Mouse (Mus musculus) neural tube, embryonic 11.5 days (tissue): ENCODE measurements around the gene Ston2. TPM values are rescaled to one million over a fixed set of nuclear protein-coding genes. Genes with fewer than 3 reads are reported as not detected.
"Not testable (repeated sequence)": the region's sequence is repeated elsewhere in the genome, so short reads cannot be mapped to it uniquely, and the experiment has no call there.

Experiments
- ATAC-seq: fragments of 200-750 bp; cut with Nextera tagmentation; 2 replicates; pipeline ENCODE4 v1.8.0; 2017; ENCODE audit warnings: moderate number of reproducible peaks, mild to moderate bottlenecking, moderate TSS enrichment, moderate library complexity; ENCODE audit not compliant: insufficient read depth, low FRiP score, low TSS enrichment
- DNase-seq: peaks from one replicate; pipeline ENCODE4 v3.0.0-alpha.2; 2015; ENCODE audit warnings: low spot score
- H3K27ac ChIP-seq: fragments of 300-500 bp; sonication (generic); 2 replicates; pipeline ENCODE4 v1.5.1; 2014; ENCODE audit warnings: low read depth, mild to moderate bottlenecking, low read length
- H3K27me3 ChIP-seq: fragments of 300-500 bp; sonication (generic); 2 replicates; pipeline ENCODE4 v1.6.1; 2014; ENCODE audit warnings: mild to moderate bottlenecking, low read length, mixed read lengths; ENCODE audit not compliant: control insufficient read depth, insufficient read depth
- H3K36me3 ChIP-seq: fragments of 300-500 bp; sonication (generic); 2 replicates; pipeline ENCODE4 v1.6.1; 2014; ENCODE audit warnings: mild to moderate bottlenecking, low read length, moderate library complexity, mixed read lengths; ENCODE audit not compliant: control insufficient read depth, insufficient read depth
- H3K4me1 ChIP-seq: fragments of 300-500 bp; sonication (generic); 2 replicates; pipeline ENCODE4 v1.6.1; 2014; ENCODE audit warnings: low read length, mixed read lengths; ENCODE audit not compliant: control insufficient read depth, insufficient read depth
- H3K4me2 ChIP-seq: fragments of 300-500 bp; sonication (generic); 2 replicates; pipeline ENCODE4 v1.6.1; 2014; ENCODE audit warnings: low read depth, mild to moderate bottlenecking, moderate library complexity
- H3K4me3 ChIP-seq: fragments of 300-500 bp; sonication (generic); 2 replicates; pipeline ENCODE4 v1.5.1; 2014; ENCODE audit warnings: low read depth, low read length
- H3K9ac ChIP-seq: fragments of 300-500 bp; sonication (generic); 2 replicates; pipeline ENCODE4 v1.6.1; 2014; ENCODE audit warnings: mild to moderate bottlenecking, low read length
- H3K9me3 ChIP-seq: fragments of 300-500 bp; sonication (generic); 2 replicates; pipeline ENCODE4 v1.6.1; 2016; ENCODE audit warnings: low read length; ENCODE audit not compliant: control insufficient read depth
- WGBS: fragments of 180-500 bp; shearing (Covaris S2); extraction: QIAGEN DNeasy Blood & Tissue Kit; methylation state at CpG from one replicate; pipeline ENCODE4 v1.1.7; 2014; 5-methylcytosine and 5-hydroxymethylcytosine counted together
- polyA plus RNA-seq: library from polyadenylated mRNA; unstranded; fragments of >200 nt; fragmentation: Nextera tagmentation; extraction: Ambion mirVana; gene quantifications from 2 replicates; pipeline ENCODE4 v1.2.1, GENCODE M21; 2014

The Ston2 gene
- polyA plus RNA-seq, 1 experiment from 2014 or later = 7.3 TPM

- H3K4me1 ChIP-seq = no peaks in the 10 kb centered on the region
- no peak for ATAC-seq
- no peak overlapping the region for H3K27ac ChIP-seq
- WGBS = 78% methylated on average over 6 of the region's 6 CpGs
- DNase-seq = no peak
- H3K36me3 ChIP-seq = no peaks in the 10 kb centered on the region
- no peaks in the 10 kb centered on the region for H3K9me3 ChIP-seq
- H3K4me3 ChIP-seq = no peak overlapping the region
- no peaks in the 10 kb centered on the region for H3K27me3 ChIP-seq
- H3K4me2 ChIP-seq = no peak overlapping the region
- H3K9ac ChIP-seq = no peak overlapping the region
Observed at GRCm38 (mm10) chr12:91798720-91799378, 10.7 kb upstream of the Ston2 start.

GRCm38 (mm10) chr12:91796774-91797173 is 8.6 kb upstream of the Ston2 start:
- H3K9ac ChIP-seq = no peak overlapping the region
- H3K9me3 ChIP-seq = no peaks in the 10 kb centered on the region

DNA sequence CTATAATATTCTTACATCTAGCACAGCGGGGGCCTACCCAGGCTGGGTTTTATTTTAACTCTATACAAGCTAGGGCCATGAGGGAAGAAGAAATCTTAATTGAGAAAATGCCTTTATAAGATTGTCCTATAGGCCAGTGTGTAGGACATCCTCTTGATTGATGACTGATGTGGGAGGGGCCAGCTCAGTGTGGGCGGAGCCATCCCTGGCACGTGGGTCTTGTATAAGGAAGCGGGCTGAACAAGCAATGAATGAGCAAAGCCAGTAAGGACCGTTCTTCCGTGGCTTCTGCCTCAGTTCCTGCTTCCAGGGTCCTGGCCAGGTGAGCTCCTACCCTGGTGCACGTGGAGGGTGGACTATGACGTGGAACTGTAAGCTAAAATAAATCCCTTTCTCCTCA is 5.1 kb upstream of the Ston2 start:
- WGBS = 76% methylated on average over 8 of the region's 8 CpGs
- DNase-seq = no peak

More at GRCm38 (mm10) chr12:91796774-91797173, 8.6 kb upstream of the Ston2 start:
- ATAC-seq = no peak
- WGBS = 82% methylated on average over 4 of the region's 4 CpGs
- Histone ChIP-seq H3K4me2 (no peak overlapping the region), H3K27ac (no peak overlapping the region), H3K4me3 (no peak overlapping the region), H3K36me3 (no peaks in the 10 kb centered on the region), H3K4me1 (no peaks in the 10 kb centered on the region), H3K27me3 (no peaks in the 10 kb centered on the region)
- DNase-seq = no peak

DNA sequence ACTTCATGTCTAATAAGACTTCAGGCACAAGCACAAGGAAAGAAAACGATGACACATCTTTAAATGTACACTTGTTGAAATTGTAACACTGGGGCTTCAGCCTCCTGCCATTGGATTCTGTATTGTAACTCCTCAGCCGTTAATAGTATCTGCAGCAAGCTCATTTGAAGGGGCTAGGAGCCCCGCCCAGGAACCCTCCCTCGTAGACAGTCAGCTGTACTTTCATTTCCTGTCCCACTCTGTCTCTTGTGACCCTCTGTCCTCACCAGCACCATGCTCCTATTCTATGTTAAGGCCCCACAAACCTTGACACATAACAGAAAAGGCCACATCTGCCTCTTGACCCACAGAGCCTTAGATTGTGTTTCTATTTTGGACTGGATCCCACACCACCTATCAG is 3.6 kb upstream of the Ston2 start:
- H3K36me3 ChIP-seq = no peaks in the 10 kb centered on the region
- H3K9ac ChIP-seq = no peak overlapping the region
- no peak overlapping the region for H3K4me3 ChIP-seq
- ATAC-seq (no peak), DNase-seq (no peak)
- H3K4me1 ChIP-seq = no peaks in the 10 kb centered on the region
- H3K27ac ChIP-seq = no peak overlapping the region
- no peak overlapping the region for H3K4me2 ChIP-seq
- no peaks in the 10 kb centered on the region for H3K9me3 ChIP-seq
- no peaks in the 10 kb centered on the region for H3K27me3 ChIP-seq
- 84% methylated on average over 4 of the region's 4 CpGs for WGBS

More for the DNA sequence above, 5.1 kb upstream of the Ston2 start:
- H3K4me3 ChIP-seq = no peak overlapping the region
- no peaks in the 10 kb centered on the region for H3K9me3 ChIP-seq
- no peak for ATAC-seq
- H3K27ac ChIP-seq = no peak overlapping the region
- no peaks in the 10 kb centered on the region for H3K36me3 ChIP-seq
- H3K4me2 ChIP-seq = no peak overlapping the region
- H3K4me1 ChIP-seq = no peaks in the 10 kb centered on the region
- no peak overlapping the region for H3K9ac ChIP-seq
- H3K27me3 ChIP-seq = no peaks in the 10 kb centered on the region

DNA sequence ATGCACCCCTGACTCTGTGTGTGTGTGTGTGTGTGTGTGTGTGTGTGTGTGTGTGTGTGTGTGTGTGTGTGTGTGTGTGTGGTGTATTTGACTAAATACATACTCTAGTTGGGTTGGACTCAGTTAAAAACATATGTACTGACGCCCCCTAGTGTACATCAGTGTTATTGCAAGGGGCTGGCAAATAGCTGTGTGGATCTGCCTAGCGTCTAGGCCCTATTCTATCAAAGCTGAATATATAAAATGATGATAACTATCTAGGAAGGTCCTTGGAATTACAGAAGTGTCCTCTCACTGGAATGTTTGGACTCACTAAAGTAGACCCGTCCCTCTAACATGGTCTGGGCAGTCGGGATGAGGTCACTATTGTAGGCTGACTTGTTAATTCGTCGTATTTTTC is 1.6 kb upstream of the Ston2 start:
- DNase-seq (peak; percentile 40), ATAC-seq (peak; percentile 16; the same call in 1 of the 2 replicates)
- Histone ChIP-seq H3K27me3 (no peaks in the 10 kb centered on the region), H3K27ac (no peak overlapping the region), H3K4me1 (no peaks in the 10 kb centered on the region), H3K9me3 (no peaks in the 10 kb centered on the region), H3K9ac (no peak overlapping the region), H3K36me3 (no peaks in the 10 kb centered on the region), H3K4me3 (no peak overlapping the region), H3K4me2 (no peak overlapping the region)
- 52% methylated on average over 6 of the region's 6 CpGs for WGBS

GRCm38 (mm10) chr12:91788446-91788845 is 259 bp upstream of the Ston2 start:
- DNase-seq, H3K27ac ChIP-seq, H3K9ac ChIP-seq, H3K4me1 ChIP-seq, H3K36me3 ChIP-seq, H3K9me3 ChIP-seq, H3K4me2 ChIP-seq, H3K27me3 ChIP-seq, ATAC-seq, H3K4me3 ChIP-seq: not testable (repeated sequence)
- 66% methylated on average over 3 of the region's 3 CpGs for WGBS

DNA sequence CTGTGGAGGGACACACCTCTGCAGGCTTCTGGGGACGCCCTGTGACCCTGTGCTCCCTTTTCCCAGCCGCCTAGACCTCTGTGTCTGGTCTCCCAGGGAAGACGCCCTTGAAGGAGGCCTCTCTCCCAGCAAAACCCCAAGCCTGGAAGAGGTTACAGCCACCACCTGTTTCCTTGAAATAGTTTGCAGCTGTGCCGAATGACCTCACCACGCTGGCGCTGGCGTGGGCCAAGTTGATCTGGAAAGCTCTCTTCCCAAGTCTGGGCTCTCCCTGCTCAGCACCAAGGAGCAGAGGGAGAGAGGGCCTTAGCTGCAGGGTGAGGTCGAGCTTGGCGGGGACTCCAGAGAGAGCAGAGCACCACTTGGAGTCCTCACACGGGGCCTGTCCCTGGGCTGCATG is 1.8 kb downstream of the Ston2 start:
- Histone ChIP-seq H3K4me1 (no peaks in the 10 kb centered on the region), H3K4me2 (no peak overlapping the region), H3K27me3 (no peaks in the 10 kb centered on the region), H3K4me3 (no peak overlapping the region), H3K36me3 (no peaks in the 10 kb centered on the region), H3K9me3 (no peaks in the 10 kb centered on the region), H3K9ac (no peak overlapping the region), H3K27ac (no peak overlapping the region)
- DNase-seq = no peak
- 53% methylated on average over 10 of the region's 10 CpGs for WGBS
- ATAC-seq = no peak

GRCm38 (mm10) chr12:91781432-91781831 is 6.8 kb downstream of the Ston2 start:
- peaks cover 4% of the 10 kb centered on the region; the same call in 1 of the 2 replicates for H3K4me1 ChIP-seq
- DNase-seq (no peak), ATAC-seq (no peak)
- no peak overlapping the region for H3K4me2 ChIP-seq
- no peaks in the 10 kb centered on the region for H3K36me3 ChIP-seq
- no peak overlapping the region for H3K4me3 ChIP-seq
- no peaks in the 10 kb centered on the region for H3K9me3 ChIP-seq
- no peak overlapping the region for H3K9ac ChIP-seq
- no peak overlapping the region for H3K27ac ChIP-seq
- no peaks in the 10 kb centered on the region for H3K27me3 ChIP-seq
- 92% methylated on average over 5 of the region's 5 CpGs for WGBS

- Histone ChIP-seq H3K9me3 (no peaks in the 10 kb centered on the region), H3K4me2 (no peak overlapping the region), H3K36me3 (no peaks in the 10 kb centered on the region), H3K4me3 (no peak overlapping the region), H3K27me3 (no peaks in the 10 kb centered on the region), H3K4me1 (peaks cover 4% of the 10 kb centered on the region; the same call in 1 of the 2 replicates), H3K9ac (no peak overlapping the region), H3K27ac (no peak overlapping the region)
- ATAC-seq (no peak), DNase-seq (no peak)
- WGBS = 80% methylated on average over 3 of the region's 3 CpGs
Observed at GRCm38 (mm10) chr12:91780531-91780930, 7.7 kb downstream of the Ston2 start.
